Mouse (Mus musculus): ENCODE measurements around the gene Sox30.

The Sox30 gene

GRCm38 (mm10) chr11:45979946-45980892 is at the start of gene Sox30:
Gene Sox30 (plus strand): TSS chr11:45980310.
- peak; percentile 40 to 56 for DNase-seq (ENCODE audit: low spot score in 2 of 2)

GRCm38 (mm10) chr11:45932771-45933170 is 47.3 kb upstream of the Sox30 start:
- DNase-seq (ENCODE audit: low spot score in 2 of 2), result no peak

- DNase-seq (ENCODE audit: low spot score in 2 of 2), result no peak
These were observed 42.6 kb upstream of the Sox30 start for GRCm38 (mm10) chr11:45937478-45937877.

- DNase-seq (ENCODE audit: low spot score in 2 of 2), result no peak
These were observed 41.2 kb upstream of the Sox30 start for GRCm38 (mm10) chr11:45938917-45939316.

- no peak for DNase-seq (ENCODE audit: low spot score in 2 of 2)
These were observed 37.8 kb upstream of the Sox30 start for GRCm38 (mm10) chr11:45942281-45942680.

- no peak for DNase-seq (ENCODE audit: low spot score in 2 of 2)
These were observed 36.9 kb upstream of the Sox30 start for GRCm38 (mm10) chr11:45943108-45943705.

- peak; percentile 13 to 34 for DNase-seq (ENCODE audit: low spot score in 2 of 2)
These were observed 36.0 kb upstream of the Sox30 start for GRCm38 (mm10) chr11:45943891-45944642.

- DNase-seq (ENCODE audit: low spot score in 2 of 2), result peak; percentile 89 to 99
These were observed 35.4 kb upstream of the Sox30 start, which contains the start of gene Lsm11 for GRCm38 (mm10) chr11:45944643-45945156. Gene Lsm11 (minus strand): TSS chr11:45944935.

GRCm38 (mm10) chr11:45946796-45947195 is 33.3 kb upstream of the Sox30 start:
- no peak for DNase-seq (ENCODE audit: low spot score in 2 of 2)

GRCm38 (mm10) chr11:45947491-45947890 is 32.6 kb upstream of the Sox30 start:
- no peak for DNase-seq (ENCODE audit: low spot score in 2 of 2)

GRCm38 (mm10) chr11:45955127-45955627 is 24.9 kb upstream of the Sox30 start, which contains the start of gene Thg1l:
Gene Thg1l (minus strand): TSS chr11:45955494.
- DNase-seq (ENCODE audit: low spot score in 2 of 2), result peak; percentile 86 to 88

- DNase-seq (ENCODE audit: low spot score in 2 of 2), result no peak
These were observed 20.5 kb upstream of the Sox30 start for GRCm38 (mm10) chr11:45959598-45959997.

- peak in 1 of 2 experiments; percentile 18 for DNase-seq (ENCODE audit: low spot score in 2 of 2)
These were observed 20.1 kb upstream of the Sox30 start for GRCm38 (mm10) chr11:45960003-45960402.

GRCm38 (mm10) chr11:45966896-45967295 is 13.2 kb upstream of the Sox30 start:
- DNase-seq (ENCODE audit: low spot score in 2 of 2), result no peak

GRCm38 (mm10) chr11:45968466-45968865 is 11.6 kb upstream of the Sox30 start:
- no peak for DNase-seq (ENCODE audit: low spot score in 2 of 2)

GRCm38 (mm10) chr11:45973635-45974034 is 6.5 kb upstream of the Sox30 start:
- no peak for DNase-seq (ENCODE audit: low spot score in 2 of 2)

GRCm38 (mm10) chr11:45974466-45974865 is 5.6 kb upstream of the Sox30 start:
- no peak for DNase-seq (ENCODE audit: low spot score in 2 of 2)

GRCm38 (mm10) chr11:45976061-45976460 is 4.0 kb upstream of the Sox30 start:
- no peak for DNase-seq (ENCODE audit: low spot score in 2 of 2)

GRCm38 (mm10) chr11:45980893-45981253 is 763 bp downstream of the Sox30 start:
- DNase-seq (ENCODE audit: low spot score in 2 of 2), result no peak

GRCm38 (mm10) chr11:45991604-45992003 is 11.5 kb downstream of the Sox30 start:
- no peak for DNase-seq (ENCODE audit: low spot score in 2 of 2)

- no peak for DNase-seq (ENCODE audit: low spot score in 2 of 2)
These were observed 12.0 kb downstream of the Sox30 start for GRCm38 (mm10) chr11:45992087-45992486.

GRCm38 (mm10) chr11:46016061-46016460 is 36.0 kb downstream of the Sox30 start:
- peak in 1 of 2 experiments; percentile 61 for DNase-seq (ENCODE audit: low spot score in 2 of 2)
